Mouse (Mus musculus) MEL (cell line): ENCODE measurements around the gene Sidt2. TPM values are rescaled to one million over a fixed set of nuclear protein-coding genes. Genes with fewer than 3 reads are reported as not detected.

Experiments
- DNase-seq: peaks from one replicate; pipeline ENCODE4 v3.0.0; 2011; ENCODE audit warnings: low read depth, low spot score
- H3K27ac ChIP-seq: 2 replicates; pipeline ENCODE4 v1.5.1; 2012; ENCODE audit warnings: low read depth, mild to moderate bottlenecking, control low read depth, low read length, moderate library complexity; ENCODE audit not compliant: control insufficient read depth
- H3K27me3 ChIP-seq, 2 experiments: fragments of 150-350 bp in 1 of 2; sonication (generic) in 1 of 2; 2 replicates each; pipeline ENCODE4 v1.6.1; 2012; ENCODE audit warnings: low read length in 2 of 2, mild to moderate bottlenecking in 2 of 2, improper control_type of control experiment in 1 of 2, moderate library complexity in 1 of 2; ENCODE audit not compliant: insufficient read depth in 2 of 2, control insufficient read depth in 1 of 2
- H3K36me3 ChIP-seq, 2 experiments: 2 replicates each; pipeline ENCODE4 v1.6.1; 2012 to 2014; ENCODE audit warnings: low read length in 2 of 2, improper control_type of control experiment in 1 of 2, inconsistent platforms in 1 of 2, mild to moderate bottlenecking in 1 of 2; ENCODE audit not compliant: insufficient read depth in 2 of 2, control insufficient read depth in 1 of 2
- H3K4me1 ChIP-seq, 2 experiments: fragments of 150-350 bp in 1 of 2; sonication (generic) in 1 of 2; 2 replicates each; pipeline ENCODE4 v1.6.1; 2012; ENCODE audit warnings: low read length in 2 of 2, improper control_type of control experiment in 1 of 2, mild to moderate bottlenecking in 1 of 2; ENCODE audit not compliant: insufficient read depth in 2 of 2, control insufficient read depth in 1 of 2
- H3K4me3 ChIP-seq, 2 experiments: fragments of 150-350 bp in 1 of 2; sonication (generic) in 1 of 2; 2 replicates each; pipeline ENCODE4 v1.5.1; 2012; ENCODE audit warnings: low read depth in 2 of 2, low read length in 2 of 2, mild to moderate bottlenecking in 2 of 2, moderate library complexity in 2 of 2, control low read depth in 1 of 2, improper control_type of control experiment in 1 of 2; ENCODE audit not compliant: control insufficient read depth in 1 of 2, insufficient read depth in 1 of 2
- H3K79me2 ChIP-seq: 2 replicates; pipeline ENCODE4 v1.6.1; 2012; ENCODE audit warnings: mild to moderate bottlenecking, low read length, moderate library complexity; ENCODE audit not compliant: control insufficient read depth, poor library complexity, insufficient read depth
- H3K9ac ChIP-seq: 2 replicates; pipeline ENCODE4 v1.6.1; 2012; ENCODE audit warnings: low read depth, mild to moderate bottlenecking, control low read depth, low read length, moderate library complexity; ENCODE audit not compliant: control insufficient read depth, poor library complexity, severe bottlenecking
- H3K9me3 ChIP-seq: fragments of 150-350 bp; sonication (generic); replicated peaks from 2 replicates; pipeline ENCODE4 v1.6.1; 2012; ENCODE audit warnings: mild to moderate bottlenecking, low read length, improper control_type of control experiment, moderate library complexity; ENCODE audit not compliant: insufficient read depth
- CHD1 ChIP-seq: IDR thresholded peaks from 2 replicates; pipeline ENCODE4 v1.6.1; 2012; ENCODE audit warnings: low read depth, mild to moderate bottlenecking, inconsistent platforms, low read length, improper control_type of control experiment
- CHD2 ChIP-seq: IDR thresholded peaks from 2 replicates; pipeline ENCODE4 v1.6.1; 2011; ENCODE audit warnings: low read length, improper control_type of control experiment
- CTCF ChIP-seq, 3 experiments: IDR thresholded peaks in 2 of 3; conservative IDR thresholded peaks in 1 of 3; 2 replicates each; pipeline ENCODE4 v1.5.1; 2011 to 2012; ENCODE audit warnings: low read length in 3 of 3, low read depth in 2 of 3, mild to moderate bottlenecking in 2 of 3, improper control_type of control experiment in 1 of 3, inconsistent platforms in 1 of 3, mixed read lengths in 1 of 3, moderate library complexity in 1 of 3; ENCODE audit not compliant: control insufficient read depth in 1 of 3, insufficient read depth in 1 of 3, poor library complexity in 1 of 3, severe bottlenecking in 1 of 3
- E2F4 ChIP-seq: IDR thresholded peaks from 2 replicates; pipeline ENCODE4 v1.6.1; 2011; ENCODE audit warnings: low read depth, low read length, improper control_type of control experiment, borderline replicate concordance
- ELF1 ChIP-seq: IDR thresholded peaks from 2 replicates; pipeline ENCODE4 v1.6.1; 2014; ENCODE audit warnings: low read depth, mild to moderate bottlenecking, inconsistent platforms, low read length, improper control_type of control experiment, moderate library complexity
- EP300 ChIP-seq, 2 experiments: IDR thresholded peaks; 2 replicates each; pipeline ENCODE4 v1.6.1; 2011; ENCODE audit warnings: improper control_type of control experiment in 2 of 2, low read length in 2 of 2, low read depth in 1 of 2, mild to moderate bottlenecking in 1 of 2
- ETS1 ChIP-seq: IDR thresholded peaks from 2 replicates; pipeline ENCODE4 v1.6.1; 2012; ENCODE audit warnings: low read depth, mild to moderate bottlenecking, inconsistent platforms, low read length, improper control_type of control experiment, moderate library complexity
- JUND ChIP-seq: IDR thresholded peaks from 2 replicates; pipeline ENCODE4 v1.6.1; 2011; ENCODE audit warnings: low read depth, mild to moderate bottlenecking, improper control_type of control experiment, low read length
- KAT2A ChIP-seq: conservative IDR thresholded peaks from 2 replicates; pipeline ENCODE4 v1.6.1; 2012; ENCODE audit warnings: low read depth, low read length, improper control_type of control experiment, inconsistent platforms
- MAX ChIP-seq: IDR thresholded peaks from 2 replicates; pipeline ENCODE4 v1.6.1; 2011; ENCODE audit warnings: low read length, improper control_type of control experiment
- MEF2A ChIP-seq: IDR thresholded peaks from 2 replicates; pipeline ENCODE4 v1.6.1; 2014; ENCODE audit warnings: low read depth, mild to moderate bottlenecking, inconsistent platforms, low read length, improper control_type of control experiment; ENCODE audit not compliant: poor library complexity, insufficient replicate concordance, severe bottlenecking; ENCODE audit errors: extremely low read depth
- MXI1 ChIP-seq: IDR thresholded peaks from 2 replicates; pipeline ENCODE4 v1.6.1; 2011; ENCODE audit warnings: mild to moderate bottlenecking, low read depth, low read length, improper control_type of control experiment
- MYC ChIP-seq: IDR thresholded peaks from 2 replicates; pipeline ENCODE4 v1.6.1; 2011; ENCODE audit warnings: low read depth, mild to moderate bottlenecking, low read length, improper control_type of control experiment, moderate library complexity
- NELFE ChIP-seq: IDR thresholded peaks from 2 replicates; pipeline ENCODE4 v1.6.1; 2011; ENCODE audit warnings: low read depth, low read length, improper control_type of control experiment
- NRF1 ChIP-seq: IDR thresholded peaks from 2 replicates; pipeline ENCODE4 v1.6.1; 2014; ENCODE audit warnings: low read depth, mild to moderate bottlenecking, inconsistent platforms, low read length, improper control_type of control experiment, moderate library complexity; ENCODE audit not compliant: poor library complexity, insufficient read depth, severe bottlenecking
- POLR2AphosphoS2 ChIP-seq: IDR thresholded peaks from 2 replicates; pipeline ENCODE4 v1.6.1; 2011; ENCODE audit warnings: low read length, improper control_type of control experiment
- RAD21 ChIP-seq: IDR thresholded peaks from 2 replicates; pipeline ENCODE4 v1.6.1; 2011; ENCODE audit warnings: mild to moderate bottlenecking, low read depth, low read length, improper control_type of control experiment
- RCOR1 ChIP-seq: IDR thresholded peaks from 2 replicates; pipeline ENCODE4 v1.6.1; 2012; ENCODE audit warnings: low read depth, mild to moderate bottlenecking, inconsistent platforms, low read length, improper control_type of control experiment
- SIN3A ChIP-seq: IDR thresholded peaks from 2 replicates; pipeline ENCODE4 v1.6.1; 2012; ENCODE audit warnings: low read length, improper control_type of control experiment, inconsistent platforms
- SMC3 ChIP-seq: IDR thresholded peaks from 2 replicates; pipeline ENCODE4 v1.6.1; 2011; ENCODE audit warnings: low read depth, low read length, improper control_type of control experiment
- TAL1 ChIP-seq: IDR thresholded peaks from 2 replicates; pipeline ENCODE4 v1.6.1; 2012; ENCODE audit warnings: mild to moderate bottlenecking, inconsistent platforms, low read length, moderate library complexity, mixed read lengths
- UBTF ChIP-seq: IDR thresholded peaks from 2 replicates; pipeline ENCODE4 v1.6.1; 2012; ENCODE audit warnings: low read depth, mild to moderate bottlenecking, inconsistent platforms, low read length, improper control_type of control experiment, moderate library complexity, borderline replicate concordance; ENCODE audit not compliant: insufficient read depth
- ZC3H11A ChIP-seq: IDR thresholded peaks from 2 replicates; pipeline ENCODE4 v1.6.1; 2012; ENCODE audit warnings: low read depth, mild to moderate bottlenecking, inconsistent platforms, low read length, improper control_type of control experiment
- ZKSCAN1 ChIP-seq: IDR thresholded peaks from 2 replicates; pipeline ENCODE4 v1.6.1; 2012; ENCODE audit warnings: low read depth, mild to moderate bottlenecking, inconsistent platforms, low read length, improper control_type of control experiment, moderate library complexity
- polyA plus RNA-seq, 2 experiments: library from polyadenylated mRNA; stranded (reverse) in 1 of 2; unstranded in 1 of 2; fragments of >175 nt in 1 of 2; fragments of >200 nt in 1 of 2; gene quantifications; 2 replicates each; pipeline versions ENCODE4 v1.2.1 to v1.2.4; 2012; ENCODE audit warnings: low replicate concordance in 2 of 2, low read depth in 1 of 2; ENCODE audit not compliant: insufficient read length in 2 of 2, insufficient read depth in 1 of 2, missing spikeins in 1 of 2
- total RNA-seq: library from RNA; depleted of rRNA; stranded (reverse); fragments of 300-350 nt; gene quantifications from 2 replicates; pipeline ENCODE4 v1.2.3, GENCODE M21; 2012

The Sidt2 gene
- total and polyA plus RNA-seq, 3 experiments, result 27.0 to 71.8 TPM; not detected in 1

- Histone ChIP-seq H3K4me3 (no peak overlapping the region), H3K27ac (no peak overlapping the region), H3K36me3 (peaks cover 0 to 2% of the 10 kb centered on the region in 2 experiments; a peak in 3 of 4 replicates), H3K27me3 (no peaks in the 10 kb centered on the region), H3K79me2 (peaks cover 9% of the 10 kb centered on the region), H3K9ac (no peak overlapping the region), H3K9me3 (no peaks in the 10 kb centered on the region), H3K4me1 (peaks cover 0 to 8% of the 10 kb centered on the region in 2 experiments; a peak in 3 of 4 replicates)
- TF ChIP-seq UBTF, result no peak
- TF ChIP-seq RAD21, result peak; percentile 74
- TF ChIP-seq MYC, result no peak
- peak; percentile 74 to 76 (median 74) for TF ChIP-seq CTCF (IDR thresholded peaks at IDR 0.05 in 2 of 3, conservative IDR thresholded peaks at IDR 0.05 in 1 of 3; ENCODE audit: control insufficient read depth in 1 of 3, insufficient read depth in 1 of 3, low read depth in 2 of 3, low read length in 3 of 3, poor library complexity in 1 of 3, severe bottlenecking in 1 of 3)
- TF ChIP-seq JUND, result no peak
- no peak for TF ChIP-seq KAT2A
- TF ChIP-seq ZC3H11A, result peak; percentile 56
- TF ChIP-seq SMC3, result peak; percentile 69
- TF ChIP-seq NRF1, result no peak
- TF ChIP-seq MAX, result no peak
- TF ChIP-seq E2F4, result no peak
- DNase-seq, result peak; percentile 56
These were observed 43.4 kb downstream of the Sidt2 start for GRCm38 (mm10) chr9:45911673-45912072.

- DNase-seq, result no peak
- no peaks in the 10 kb centered on the region for H3K27me3 ChIP-seq
- peaks cover 0 to 8% of the 10 kb centered on the region in 2 experiments; a peak in 3 of 4 replicates for H3K4me1 ChIP-seq
- TF ChIP-seq KAT2A (no peak), CTCF (IDR thresholded peaks at IDR 0.05 in 2 of 3, conservative IDR thresholded peaks at IDR 0.05 in 1 of 3; ENCODE audit: control insufficient read depth in 1 of 3, insufficient read depth in 1 of 3, low read depth in 2 of 3, low read length in 3 of 3, poor library complexity in 1 of 3, severe bottlenecking in 1 of 3) (no peak), NELFE (no peak), MEF2A (no peak), MYC (no peak), ELF1 (no peak), MXI1 (no peak), CHD2 (no peak), RCOR1 (no peak), CHD1 (no peak), SMC3 (no peak), ETS1 (no peak), POLR2AphosphoS2 (no peak), TAL1 (no peak), SIN3A (no peak), ZKSCAN1 (no peak), E2F4 (no peak), JUND (no peak), NRF1 (no peak), EP300 (IDR thresholded peaks at IDR 0.05; ENCODE audit: low read depth in 1 of 2, low read length in 2 of 2) (no peak)
- TF ChIP-seq, all 39 proteins: peak for 0
- no peak overlapping the region for H3K27ac ChIP-seq
- peaks cover 12% of the 10 kb centered on the region for H3K79me2 ChIP-seq
- H3K4me3 ChIP-seq, result no peak overlapping the region
- H3K36me3 ChIP-seq, result peaks cover 0 to 2% of the 10 kb centered on the region in 2 experiments; a peak in 3 of 4 replicates
- no peaks in the 10 kb centered on the region for H3K9me3 ChIP-seq
- no peak overlapping the region for H3K9ac ChIP-seq
These were observed 44.1 kb downstream of the Sidt2 start for GRCm38 (mm10) chr9:45910995-45911394.
